Mouse (Mus musculus): Measurements from ENCODE around the gene Cipc. TPM values are rescaled to one million over a fixed set of nuclear protein-coding genes. Genes with fewer than 3 reads are reported as not detected.

Gene Cipc
- polyA plus RNA-seq, 1 experiment from 2014 or later = 53.6 TPM

DNA sequence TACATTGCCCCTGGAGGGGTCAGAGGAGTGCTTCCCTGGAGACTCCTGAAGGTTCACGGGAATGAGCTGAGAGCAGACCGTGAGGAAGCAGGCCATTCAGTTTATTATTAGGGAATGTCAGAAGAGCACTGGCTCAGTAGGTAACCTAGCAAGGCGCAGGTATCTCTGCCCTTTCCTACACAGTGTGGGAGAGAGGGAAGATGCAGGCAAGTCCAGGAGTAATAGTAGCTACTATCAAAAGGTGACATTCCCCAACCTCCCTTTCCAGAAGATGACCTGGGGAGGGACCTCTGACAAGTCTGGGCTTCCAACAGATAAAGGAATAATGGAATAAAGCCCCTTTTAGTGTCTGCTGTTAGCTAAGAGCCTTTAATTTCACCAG, 22.4 kb downstream of the Cipc start:
- H3K9ac ChIP-seq (replicated peaks) = no peak overlapping the region
- 71% methylated on average over 3 of the region's 3 CpGs for WGBS
- no peak for ATAC-seq (replicated peaks)
- peaks cover 8% of the 10 kb centered on the region; the same call in 1 of the 2 replicates for H3K36me3 ChIP-seq
- no peaks in the 10 kb centered on the region for H3K9me3 ChIP-seq
- no peak overlapping the region for H3K4me3 ChIP-seq
- H3K4me2 ChIP-seq (replicated peaks) = no peak overlapping the region
- H3K27ac ChIP-seq (replicated peaks) = peak overlapping the region; percentile 43; the same call in 1 of the 2 replicates
- H3K4me1 ChIP-seq = peaks cover 18% of the 10 kb centered on the region
- no peaks in the 10 kb centered on the region for H3K27me3 ChIP-seq

DNA sequence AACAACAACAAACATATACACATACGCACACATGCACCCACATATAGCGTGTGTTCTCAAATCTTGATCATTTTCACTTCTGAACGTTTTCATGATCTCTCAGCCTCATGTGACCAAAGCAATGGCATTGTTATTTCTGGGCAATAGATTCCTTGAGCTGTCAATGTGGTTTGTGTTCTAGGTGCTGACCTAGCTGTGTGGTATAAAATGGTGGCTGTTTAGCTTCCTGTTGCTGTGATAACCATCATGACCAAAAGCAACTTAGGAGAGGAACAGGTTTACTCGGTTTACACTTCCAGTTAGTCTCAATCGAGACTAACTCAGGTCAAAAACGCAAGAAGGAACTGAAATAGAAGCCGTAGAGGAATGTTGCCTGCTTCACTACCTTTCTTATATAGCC, 24.2 kb downstream of the Cipc start:
- no peak overlapping the region for H3K4me3 ChIP-seq
- H3K9ac ChIP-seq (replicated peaks) = no peak overlapping the region
- no peak for ATAC-seq (replicated peaks)
- WGBS = 93% methylated on average over 7 of the region's 7 CpGs
- no peak overlapping the region for H3K4me2 ChIP-seq (replicated peaks)
- no peaks in the 10 kb centered on the region for H3K27me3 ChIP-seq
- H3K4me1 ChIP-seq = peaks cover 33% of the 10 kb centered on the region
- H3K27ac ChIP-seq (replicated peaks) = no peak overlapping the region
- no peaks in the 10 kb centered on the region for H3K9me3 ChIP-seq
- H3K36me3 ChIP-seq = no peaks in the 10 kb centered on the region

DNA sequence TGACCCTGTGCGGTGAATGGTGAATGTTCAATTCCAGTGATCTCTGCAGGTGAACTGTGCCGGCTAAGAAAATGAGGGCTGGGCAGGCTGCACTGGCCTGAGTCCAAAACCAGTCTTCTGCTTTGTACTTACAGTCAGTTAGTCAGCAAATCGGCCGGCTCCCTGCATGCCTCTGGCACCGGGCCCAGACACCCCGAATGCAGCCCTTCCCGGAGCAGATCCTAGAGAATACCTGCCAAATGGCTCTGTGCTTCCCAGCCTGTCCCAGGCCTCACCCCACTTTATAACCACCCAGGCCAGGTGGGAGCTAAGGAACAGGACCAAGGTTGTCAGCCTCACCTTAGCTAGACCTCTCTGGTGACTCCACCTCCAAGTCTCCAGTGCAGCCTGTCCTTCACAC, 26.4 kb downstream of the Cipc start:
- H3K4me1 ChIP-seq = peaks cover 40% of the 10 kb centered on the region
- H3K27me3 ChIP-seq = no peaks in the 10 kb centered on the region
- WGBS = 15% methylated on average over 7 of the region's 7 CpGs
- no peak overlapping the region for H3K4me3 ChIP-seq
- ATAC-seq (replicated peaks) = peak; percentile 21; the same call in 1 of the 2 replicates
- H3K4me2 ChIP-seq (replicated peaks) = no peak overlapping the region
- no peaks in the 10 kb centered on the region for H3K36me3 ChIP-seq
- H3K27ac ChIP-seq (replicated peaks) = peak overlapping the region; percentile 73
- no peak overlapping the region for H3K9ac ChIP-seq (replicated peaks)
- H3K9me3 ChIP-seq = no peaks in the 10 kb centered on the region

DNA sequence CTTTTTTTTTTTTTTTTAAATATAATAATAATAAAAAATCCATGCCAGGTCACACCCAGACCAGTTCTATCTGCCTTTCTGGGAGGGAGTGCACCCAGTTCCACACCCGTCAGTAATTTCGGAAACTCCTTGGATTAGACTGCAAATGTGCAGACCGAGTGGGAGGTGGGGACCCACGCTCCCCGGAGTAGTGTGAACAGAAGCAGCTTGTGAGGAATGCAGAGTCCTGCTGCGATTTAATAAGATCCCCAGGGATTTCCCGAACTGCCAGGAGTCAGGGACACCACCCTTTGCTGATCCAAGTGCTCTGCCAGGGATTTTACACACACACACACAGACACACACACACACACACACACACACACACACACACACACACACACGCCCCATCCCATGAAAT, 26.9 kb downstream of the Cipc start:
- Histone ChIP-seq H3K9ac (replicated peaks) (no peak overlapping the region), H3K4me1 (peaks cover 40% of the 10 kb centered on the region), H3K4me3 (no peak overlapping the region), H3K36me3 (no peaks in the 10 kb centered on the region), H3K27ac (replicated peaks) (peak overlapping the region; percentile 73), H3K9me3 (no peaks in the 10 kb centered on the region), H3K4me2 (replicated peaks) (no peak overlapping the region), H3K27me3 (no peaks in the 10 kb centered on the region)
- WGBS = 16% methylated on average over 8 of the region's 8 CpGs
- no peak for ATAC-seq (replicated peaks)

DNA sequence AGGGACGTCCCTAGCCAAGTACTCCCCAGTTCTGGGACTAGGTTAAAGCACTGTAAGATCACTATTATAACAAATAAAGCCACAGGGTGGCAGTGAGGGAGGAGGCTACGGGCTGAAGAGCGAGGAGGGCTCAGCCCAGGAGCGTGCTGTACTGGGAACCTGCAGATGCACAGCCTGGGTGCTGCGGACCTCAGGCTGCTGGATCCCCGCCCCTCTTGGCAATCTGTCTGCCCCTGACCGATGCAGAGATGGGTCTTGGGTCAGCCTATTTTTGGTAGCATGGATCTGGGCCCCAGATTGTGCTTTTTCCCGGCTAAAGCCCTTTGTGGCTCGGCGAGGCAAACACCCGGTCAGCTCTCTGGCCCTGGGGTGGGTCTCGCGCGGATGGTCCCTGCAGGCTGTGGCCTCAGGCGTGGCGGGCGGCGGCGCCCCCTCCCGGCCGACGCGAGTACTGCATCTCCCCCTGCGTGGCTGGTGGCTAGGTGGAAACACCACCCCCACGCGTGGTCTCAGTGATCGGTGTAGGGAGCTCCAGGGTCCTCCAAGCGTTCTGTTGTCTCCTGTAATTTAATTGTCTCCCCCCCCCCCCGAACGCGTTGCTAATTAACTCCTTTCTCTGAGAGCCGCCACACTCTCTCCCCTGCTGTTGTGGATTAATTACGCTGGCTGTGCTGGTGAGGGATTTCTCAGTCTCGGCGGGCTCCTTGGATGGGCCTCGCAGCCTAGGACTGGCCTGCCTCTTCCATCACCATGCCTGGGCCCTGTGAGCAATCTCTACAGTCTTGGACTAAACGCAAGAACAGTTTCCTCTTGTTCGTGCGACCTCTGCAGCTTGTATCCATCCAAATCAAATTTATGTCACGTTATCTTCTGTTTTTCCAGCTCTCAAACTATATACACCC, 27.8 kb downstream of the Cipc start:
- Histone ChIP-seq H3K4me3 (peak overlapping the region; percentile 34), H3K36me3 (no peaks in the 10 kb centered on the region), H3K9me3 (no peaks in the 10 kb centered on the region), H3K27me3 (no peaks in the 10 kb centered on the region), H3K4me2 (replicated peaks) (peak overlapping the region; percentile 60), H3K27ac (replicated peaks) (peak overlapping the region; percentile 73), H3K4me1 (peaks cover 40% of the 10 kb centered on the region), H3K9ac (replicated peaks) (peak overlapping the region; percentile 38)
- WGBS = 4% methylated on average over 40 of the region's 40 CpGs
- peak; percentile 68 for ATAC-seq (replicated peaks)

DNA sequence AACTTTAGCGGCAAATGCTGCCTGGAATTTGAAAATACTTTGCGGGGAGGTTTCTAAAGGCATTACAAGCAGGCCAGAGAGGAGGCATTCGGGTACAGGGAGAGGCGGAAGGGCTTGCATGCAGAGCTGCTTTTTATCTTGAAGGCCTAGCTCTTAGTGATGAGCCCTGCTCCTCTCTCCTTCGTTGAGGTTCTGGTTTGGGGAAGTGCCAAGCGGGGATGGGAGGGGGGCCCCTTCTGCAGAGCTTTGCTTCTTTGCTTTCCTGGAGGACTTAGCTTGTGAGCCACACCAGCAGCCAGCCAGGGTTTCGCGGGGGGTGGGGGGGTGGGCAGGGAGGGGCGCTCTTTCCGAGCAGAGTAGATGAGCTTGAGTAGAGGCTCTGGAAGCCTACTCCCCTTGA, 28.9 kb downstream of the Cipc start:
- no peaks in the 10 kb centered on the region for H3K36me3 ChIP-seq
- H3K4me3 ChIP-seq = no peak overlapping the region
- no peak for ATAC-seq (replicated peaks)
- 36% methylated on average over 10 of the region's 10 CpGs for WGBS
- H3K9me3 ChIP-seq = no peaks in the 10 kb centered on the region
- H3K4me2 ChIP-seq (replicated peaks) = no peak overlapping the region
- H3K27ac ChIP-seq (replicated peaks) = no peak overlapping the region
- no peak overlapping the region; the same call in 1 of the 2 replicates for H3K9ac ChIP-seq (replicated peaks)
- no peaks in the 10 kb centered on the region for H3K27me3 ChIP-seq
- peaks cover 40% of the 10 kb centered on the region for H3K4me1 ChIP-seq

DNA sequence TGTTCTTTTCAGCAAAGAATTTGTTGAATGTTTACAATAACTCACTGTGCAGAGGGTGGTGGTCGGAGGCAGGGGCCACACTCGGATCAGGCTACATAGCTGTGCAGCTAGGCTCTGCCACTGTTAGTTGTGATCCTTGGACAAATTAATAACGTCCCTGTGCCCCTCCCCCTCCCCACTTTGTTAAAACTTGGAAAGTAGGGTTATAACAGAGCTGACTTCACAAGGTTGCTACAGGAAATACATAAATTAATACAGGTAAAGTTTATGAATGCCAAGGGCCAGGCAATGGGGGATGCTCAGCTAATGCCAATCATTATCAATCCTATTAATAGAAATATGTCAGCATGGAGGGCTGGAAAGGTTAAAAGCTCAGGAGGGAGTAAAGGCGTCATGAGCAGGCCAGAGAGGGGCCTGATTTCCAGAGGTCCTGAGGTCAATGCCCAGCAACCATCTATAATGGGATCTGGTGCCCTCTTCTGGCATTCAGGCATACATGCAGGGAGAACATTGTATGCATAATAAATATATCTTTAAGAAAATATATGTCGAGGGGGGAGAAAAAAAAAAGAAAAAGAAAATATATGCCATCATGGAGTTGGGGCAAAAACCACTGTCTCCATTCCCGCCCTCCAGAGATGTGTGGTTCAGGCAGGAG, 29.8 kb downstream of the Cipc start:
- H3K4me1 ChIP-seq = peaks cover 40% of the 10 kb centered on the region
- H3K36me3 ChIP-seq = no peaks in the 10 kb centered on the region
- no peaks in the 10 kb centered on the region for H3K9me3 ChIP-seq
- no peak overlapping the region for H3K4me3 ChIP-seq
- 58% methylated on average over 6 of the region's 6 CpGs for WGBS
- H3K4me2 ChIP-seq (replicated peaks) = no peak overlapping the region
- H3K9ac ChIP-seq (replicated peaks) = no peak overlapping the region
- H3K27me3 ChIP-seq = 0 out of 2 replicates have a peak, but pooled peaks cover 4% of the 10 kb centered on the region
- no peak overlapping the region for H3K27ac ChIP-seq (replicated peaks)
- ATAC-seq (replicated peaks) = no peak

DNA sequence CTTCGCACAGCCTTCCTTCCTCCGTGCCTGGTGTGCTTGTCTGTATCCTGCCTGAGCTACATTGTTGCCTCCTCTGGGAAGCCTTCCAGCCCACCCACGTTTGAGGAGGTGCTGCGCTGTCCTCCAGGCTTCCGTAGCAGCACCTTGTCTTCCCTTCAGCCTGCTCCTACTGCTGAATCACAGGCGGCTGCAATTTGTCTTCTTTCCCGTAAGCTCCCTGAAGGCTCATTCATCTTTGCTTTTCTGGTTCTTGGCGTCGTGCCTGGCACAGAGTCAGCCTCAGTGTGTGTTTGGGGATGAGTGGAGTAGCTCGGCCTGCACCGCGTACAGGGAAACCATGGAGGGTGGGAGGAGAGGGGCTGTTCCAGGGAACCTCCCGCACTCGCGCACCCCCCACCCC, 31.0 kb downstream of the Cipc start:
- H3K9me3 ChIP-seq = no peaks in the 10 kb centered on the region
- no peak for ATAC-seq (replicated peaks)
- H3K4me1 ChIP-seq = peaks cover 36% of the 10 kb centered on the region
- no peak overlapping the region for H3K4me3 ChIP-seq
- 20% methylated on average over 15 of the region's 15 CpGs for WGBS
- H3K27ac ChIP-seq (replicated peaks) = no peak overlapping the region
- H3K9ac ChIP-seq (replicated peaks) = no peak overlapping the region
- 0 out of 2 replicates have a peak, but pooled peaks cover 4% of the 10 kb centered on the region for H3K27me3 ChIP-seq
- no peak overlapping the region for H3K4me2 ChIP-seq (replicated peaks)
- H3K36me3 ChIP-seq = no peaks in the 10 kb centered on the region

DNA sequence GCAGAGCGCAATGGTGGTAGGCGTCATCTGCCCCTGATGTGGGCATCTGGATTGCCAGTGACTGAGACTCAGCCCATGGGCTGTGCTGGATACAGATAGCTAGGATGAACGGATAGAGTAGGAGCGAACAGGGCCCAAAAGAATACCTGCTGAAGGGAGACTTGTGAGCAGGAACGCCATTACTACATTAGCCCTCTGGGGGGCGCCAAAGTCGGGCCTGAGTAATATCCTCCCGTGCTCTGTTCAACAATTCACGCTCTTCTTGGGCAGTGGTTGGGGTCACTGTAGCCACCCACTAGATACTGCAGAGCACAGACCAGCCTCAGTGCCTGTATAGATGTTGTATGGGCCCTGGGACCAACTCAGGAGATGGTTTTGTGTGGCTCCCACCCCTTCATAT, 34.3 kb downstream of the Cipc start:
- H3K9ac ChIP-seq (replicated peaks) = no peak overlapping the region
- no peaks in the 10 kb centered on the region for H3K36me3 ChIP-seq
- no peak overlapping the region for H3K27ac ChIP-seq (replicated peaks)
- H3K4me2 ChIP-seq (replicated peaks) = no peak overlapping the region
- H3K27me3 ChIP-seq = peaks cover 14% of the 10 kb centered on the region; the same call in 1 of the 2 replicates
- no peak for ATAC-seq (replicated peaks)
- no peak overlapping the region for H3K4me3 ChIP-seq
- WGBS = 28% methylated on average over 9 of the region's 9 CpGs
- H3K9me3 ChIP-seq = no peaks in the 10 kb centered on the region
- peaks cover 19% of the 10 kb centered on the region for H3K4me1 ChIP-seq

DNA sequence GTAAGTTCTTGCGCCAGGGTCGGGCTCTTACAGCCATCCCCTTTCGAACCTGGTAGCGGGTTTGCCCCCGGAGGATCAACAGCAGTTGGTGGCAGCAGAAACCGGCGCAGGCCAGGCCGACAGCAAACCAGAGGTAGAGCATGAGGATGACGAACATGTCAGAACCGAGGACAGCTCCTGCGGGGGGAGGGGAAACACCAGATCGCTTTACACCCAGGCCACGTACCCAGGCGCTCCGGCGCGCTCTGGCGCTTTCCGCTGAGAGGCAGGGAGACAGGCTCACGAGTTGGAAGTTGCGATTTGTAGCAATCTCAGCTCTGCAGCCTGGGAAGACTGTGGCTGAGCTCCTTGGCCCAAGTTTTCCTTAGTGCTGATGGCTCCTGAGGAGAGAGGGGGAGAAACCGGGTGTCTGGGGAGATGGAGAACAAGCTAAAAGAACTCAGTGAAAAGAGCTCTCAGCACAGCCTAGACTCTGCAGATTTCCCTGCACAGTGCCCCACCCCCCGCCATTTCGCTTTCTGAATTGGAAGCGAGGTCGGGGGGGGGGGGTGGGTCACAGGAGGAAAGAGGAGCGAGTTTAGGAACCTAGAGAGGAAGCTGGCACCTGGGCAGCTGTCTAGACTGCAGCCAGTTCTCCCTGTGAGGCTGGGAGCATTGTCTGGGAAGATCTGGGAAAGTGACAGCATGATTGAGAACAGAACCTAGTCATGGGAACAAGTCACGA, 36.8 kb downstream of the Cipc start:
- Histone ChIP-seq H3K9ac (replicated peaks) (no peak overlapping the region), H3K4me3 (peak overlapping the region; percentile 10), H3K4me1 (peaks cover 15% of the 10 kb centered on the region), H3K4me2 (replicated peaks) (peak overlapping the region; percentile 38), H3K27me3 (peaks cover 25% of the 10 kb centered on the region), H3K36me3 (no peaks in the 10 kb centered on the region), H3K27ac (replicated peaks) (no peak overlapping the region), H3K9me3 (no peaks in the 10 kb centered on the region)
- peak; percentile 58 for ATAC-seq (replicated peaks)
- 1% methylated on average over 28 of the region's 28 CpGs for WGBS

DNA sequence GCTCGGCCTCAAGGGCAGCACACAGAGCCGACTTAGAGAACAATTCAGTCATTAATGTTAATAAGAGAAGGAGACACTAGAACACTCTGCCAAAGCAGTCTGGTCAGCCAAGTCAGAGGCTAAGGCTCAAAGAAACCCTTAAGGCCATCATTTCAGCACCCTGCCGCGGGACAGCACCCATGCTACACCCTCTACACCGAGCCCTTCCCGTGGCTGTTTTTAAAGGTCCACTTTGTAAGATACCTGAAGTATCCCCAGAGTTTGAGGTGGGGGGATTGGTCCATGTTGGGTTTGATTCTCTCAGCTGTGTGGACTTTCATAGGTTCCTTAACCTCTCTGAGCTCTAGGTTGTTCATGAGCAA, 37.3 kb downstream of the Cipc start:
- Histone ChIP-seq H3K4me1 (peaks cover 19% of the 10 kb centered on the region), H3K4me2 (replicated peaks) (0 out of 2 replicates have a peak overlapping the region, but pooled peaks have one; percentile 38), H3K27me3 (peaks cover 31% of the 10 kb centered on the region), H3K9ac (replicated peaks) (no peak overlapping the region), H3K9me3 (no peaks in the 10 kb centered on the region), H3K36me3 (no peaks in the 10 kb centered on the region), H3K4me3 (no peak overlapping the region), H3K27ac (replicated peaks) (no peak overlapping the region)
- 5% methylated on average over 6 of the region's 6 CpGs for WGBS
- ATAC-seq (replicated peaks) = no peak

DNA sequence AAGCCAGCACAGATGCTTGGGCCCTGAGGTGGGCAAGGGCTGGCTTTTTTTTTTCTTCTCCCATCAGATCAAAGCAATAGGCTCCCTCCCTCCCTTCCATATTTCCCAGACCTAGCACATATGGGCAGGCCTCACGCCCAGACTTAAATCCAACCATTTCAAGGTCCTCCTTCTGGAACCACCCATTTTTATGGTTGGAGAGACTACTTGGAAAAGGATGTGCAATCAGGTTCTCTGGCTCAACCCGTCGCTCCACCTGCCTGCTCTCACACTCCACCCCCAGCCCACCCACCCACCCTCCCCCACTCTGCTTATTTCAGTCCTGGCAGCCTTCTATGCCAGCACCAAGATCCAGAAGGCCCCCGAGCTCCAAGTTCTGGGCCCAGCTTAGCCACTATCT, 39.7 kb downstream of the Cipc start:
- Histone ChIP-seq H3K27ac (replicated peaks) (no peak overlapping the region), H3K36me3 (no peaks in the 10 kb centered on the region), H3K27me3 (peaks cover 31% of the 10 kb centered on the region), H3K4me2 (replicated peaks) (no peak overlapping the region), H3K4me3 (no peak overlapping the region), H3K4me1 (peaks cover 35% of the 10 kb centered on the region), H3K9me3 (no peaks in the 10 kb centered on the region), H3K9ac (replicated peaks) (no peak overlapping the region)
- ATAC-seq (replicated peaks) = no peak
- 61% methylated on average over 4 of the region's 4 CpGs for WGBS
